Mouse (Mus musculus) urinary bladder, postnatal 36 days (tissue): ENCODE data around the gene Tpst2.
A peak's percentile ranks its signal among the peaks of the same experiment; 100 is the strongest.

Experiments used
- DNase-seq, 2 experiments: peaks; one replicate each; pipeline ENCODE4 v3.0.0; 2022; ENCODE audit warnings: low spot score in 2 of 2, mixed read lengths in 1 of 2

Tpst2 gene

DNA sequence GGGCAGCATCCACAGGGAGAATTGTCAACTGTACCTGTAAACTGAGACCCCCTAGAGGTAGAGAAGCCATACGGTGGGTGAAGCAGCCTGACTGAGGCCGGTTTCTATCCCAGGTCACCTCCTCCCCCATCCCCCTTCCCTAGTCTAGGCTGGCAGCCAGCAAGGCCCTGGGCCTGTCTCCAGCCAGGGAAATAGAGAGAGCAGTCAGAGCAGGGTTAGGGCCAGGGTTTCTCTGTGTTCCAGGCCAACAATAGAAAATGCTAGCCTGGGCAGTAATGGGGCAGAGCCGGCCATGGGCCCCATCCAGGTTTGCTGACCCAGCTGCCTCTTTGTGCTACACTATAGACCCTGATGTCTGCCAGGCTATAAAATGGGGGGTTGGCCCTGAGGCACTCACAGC, 21.1 kb upstream of the Tpst2 start, which contains the start of gene Crybb1:
TSS of gene Crybb1 (plus strand) at position 390 of the 400 bp plus-strand sequence.
- DNase-seq: peak in 1 of 2 experiments; percentile 62

DNA sequence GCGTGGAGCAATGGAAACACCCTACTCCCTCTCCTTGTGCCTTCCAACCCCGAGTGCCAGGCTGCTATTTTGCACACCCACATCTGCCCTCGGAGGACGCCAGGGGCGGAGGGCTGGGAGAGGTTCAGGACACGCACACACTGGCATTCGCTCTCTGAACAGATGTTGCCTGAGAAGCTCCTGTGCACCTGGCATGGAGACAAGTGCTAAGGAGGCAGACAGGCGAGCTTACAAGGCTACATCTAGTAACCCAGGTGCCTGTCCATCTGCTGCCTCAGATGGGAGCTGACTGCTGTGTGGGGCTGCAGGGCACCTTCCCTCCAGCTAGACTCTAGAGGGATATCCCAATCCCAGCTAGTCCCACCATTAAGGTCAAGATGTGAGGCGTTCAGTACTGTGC, 20.0 kb upstream of the Tpst2 start:
- DNase-seq: no peak

DNA sequence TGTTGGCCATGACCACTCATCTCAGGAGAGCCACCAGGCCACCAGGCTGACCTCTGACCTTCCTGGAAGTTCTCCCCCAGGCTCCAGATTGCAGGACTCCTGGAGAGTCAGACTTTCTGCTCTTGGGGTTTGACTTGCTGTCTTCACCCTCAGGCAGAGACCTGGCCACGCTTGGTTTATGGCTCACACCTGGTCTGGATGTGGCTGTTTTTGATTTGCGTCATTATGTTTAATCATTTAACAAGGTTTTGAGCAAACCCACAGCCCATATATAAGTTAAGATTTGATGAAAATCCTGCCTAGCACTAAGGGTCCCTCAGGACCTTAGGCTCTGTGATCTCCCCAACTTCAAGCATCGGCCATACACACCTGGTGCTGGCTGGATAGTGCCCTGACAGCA, 18.6 kb upstream of the Tpst2 start:
- no peak for DNase-seq

DNA sequence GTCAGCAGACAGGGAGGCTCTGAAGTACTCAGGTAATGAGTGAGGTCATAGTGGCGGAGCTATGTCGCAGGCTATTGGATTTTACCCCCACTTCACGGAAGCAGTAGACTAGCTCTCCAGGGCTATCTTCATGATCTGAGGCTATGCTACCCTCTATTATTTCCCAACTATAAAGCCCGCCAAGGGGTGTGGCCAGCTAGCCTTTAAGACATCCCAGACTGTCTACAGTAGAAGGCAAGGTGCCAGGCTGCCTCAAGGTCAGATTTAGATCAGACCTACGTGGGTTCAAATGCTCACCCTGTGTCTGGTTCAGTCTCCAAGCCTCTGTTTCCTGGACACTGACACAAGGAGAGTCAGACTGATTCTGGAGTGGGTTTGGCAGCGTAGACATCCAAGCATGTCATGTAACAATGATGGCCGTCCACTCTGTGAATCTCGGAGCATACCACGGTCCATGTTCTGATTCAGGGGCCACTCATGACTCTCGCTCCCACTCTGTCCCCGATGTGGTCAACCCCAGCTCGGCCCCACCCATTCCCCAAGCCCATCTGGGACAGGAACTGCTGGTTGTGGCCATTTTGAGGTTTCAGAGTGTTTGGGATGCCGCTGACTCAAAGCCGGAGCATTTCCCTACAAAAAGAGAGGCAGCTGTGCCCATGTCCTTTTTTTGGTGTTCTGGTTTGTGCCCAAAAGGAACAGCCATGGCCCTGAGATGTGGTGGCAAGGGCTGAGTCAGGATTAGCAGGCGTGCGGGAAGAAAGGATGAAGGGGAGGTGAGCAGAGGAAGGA, 16.4 kb upstream of the Tpst2 start:
- DNase-seq: no peak

DNA sequence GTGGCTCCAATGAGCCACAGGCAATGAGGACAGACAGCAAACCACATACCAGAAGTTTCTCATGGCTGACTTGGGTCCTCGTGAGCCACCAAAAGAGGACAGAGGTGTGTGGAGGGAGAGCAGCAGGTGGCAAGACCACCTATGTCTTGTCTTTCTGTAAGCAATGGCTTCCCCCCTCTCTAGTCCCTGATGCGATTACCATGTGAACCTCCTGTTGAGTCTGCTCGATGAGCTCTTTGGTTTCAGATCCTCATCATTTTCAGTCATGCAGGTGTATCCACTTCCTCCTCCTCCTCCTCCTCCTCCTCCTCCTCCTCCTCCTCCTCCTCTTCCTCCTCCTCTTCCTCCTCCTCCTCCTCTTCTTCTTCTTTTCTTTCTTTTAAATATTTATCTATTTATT, 15.7 kb upstream of the Tpst2 start:
- no peak for DNase-seq

DNA sequence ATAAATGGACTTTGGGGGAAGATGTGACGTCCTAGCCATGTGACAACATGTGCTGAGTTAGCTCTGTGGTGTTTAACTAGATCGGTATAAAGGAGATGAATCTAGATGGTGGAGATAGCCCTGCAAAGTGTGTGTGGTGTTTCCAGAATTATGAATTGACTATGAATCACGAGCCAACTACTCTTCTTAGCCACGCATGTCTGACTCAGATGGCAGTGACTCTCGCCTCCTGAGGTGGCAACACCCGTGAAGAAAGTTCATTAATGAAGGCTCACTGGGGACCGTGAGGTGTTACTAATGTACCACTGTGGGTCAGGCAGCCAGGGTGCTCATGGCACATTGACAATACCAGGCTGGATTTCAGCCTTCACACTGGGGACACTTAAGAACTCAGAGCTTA, 12.4 kb upstream of the Tpst2 start:
- no peak for DNase-seq

DNA sequence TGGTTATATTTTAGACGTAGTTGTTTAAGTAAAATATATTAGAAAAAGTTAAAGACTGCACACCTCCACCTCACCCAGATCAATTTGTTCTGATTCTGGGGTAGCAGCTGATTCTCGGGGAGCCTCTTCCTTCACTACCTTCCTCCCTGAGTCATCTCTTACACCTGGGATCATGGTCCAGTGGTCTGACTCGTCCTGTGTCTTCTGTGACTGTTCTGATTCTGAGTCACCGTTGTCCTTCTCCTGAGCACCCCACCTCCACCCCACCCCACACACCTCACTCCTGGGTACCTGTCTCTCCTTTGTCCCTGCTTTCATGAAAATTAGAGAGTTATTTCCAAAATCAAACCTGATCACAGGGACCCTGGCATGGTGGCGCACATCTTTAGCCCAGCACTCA, 11.4 kb upstream of the Tpst2 start:
- DNase-seq: no peak

DNA sequence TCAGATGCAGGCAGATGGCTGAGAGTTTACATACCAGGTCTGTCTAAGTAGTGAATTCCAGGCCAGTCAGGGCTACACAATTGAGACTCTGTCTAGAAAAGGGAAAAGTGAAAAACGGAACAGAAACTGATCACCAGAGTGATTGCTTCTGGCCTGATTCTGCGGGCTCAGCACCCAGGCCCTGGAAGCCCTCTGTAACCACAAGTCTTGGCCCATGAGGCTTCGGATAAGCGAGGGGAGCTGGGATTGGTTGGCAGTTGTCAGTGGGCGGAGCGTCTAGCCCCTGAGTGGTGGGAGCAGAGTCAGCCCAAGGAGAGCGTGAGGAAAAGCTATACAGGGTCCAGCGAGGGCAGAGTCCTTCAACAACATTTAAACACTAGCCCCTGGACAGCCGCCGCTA, 11.0 kb upstream of the Tpst2 start:
- no peak for DNase-seq

DNA sequence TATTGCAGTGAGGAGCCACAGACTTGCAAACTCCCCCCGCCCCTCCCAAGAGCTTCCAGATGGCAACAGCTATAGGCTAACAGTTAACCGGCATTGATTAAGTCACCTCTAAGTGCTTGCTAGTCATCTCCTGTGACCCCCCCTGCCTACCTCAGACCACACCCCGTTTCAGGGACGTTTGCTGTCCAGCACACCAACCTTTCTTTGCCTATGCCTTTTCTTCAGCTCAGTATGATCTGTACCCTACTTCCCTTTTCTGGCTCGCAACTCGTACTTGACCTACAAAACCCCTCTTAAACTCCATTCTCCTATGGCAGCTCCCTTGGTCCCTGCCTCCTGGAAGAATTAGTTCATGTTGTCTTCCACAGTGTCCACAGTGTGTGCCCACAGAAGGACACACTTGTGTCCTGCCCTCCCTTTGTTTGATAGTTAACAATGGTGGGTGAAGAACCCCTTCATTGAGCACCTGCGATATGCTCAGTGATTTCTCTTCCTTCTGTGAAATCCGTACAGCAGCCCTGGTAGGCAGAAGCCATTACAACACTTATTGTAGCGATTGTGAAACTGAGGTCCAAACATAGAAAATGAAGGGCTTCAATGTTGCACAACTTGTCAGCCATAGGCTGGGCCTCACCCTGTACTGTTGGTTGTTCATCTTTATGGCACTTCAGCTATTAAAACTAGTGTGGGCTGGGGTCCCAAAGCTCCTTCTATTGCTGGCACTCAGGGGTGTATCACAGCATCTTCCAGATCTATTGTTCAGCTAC, 10.3 kb upstream of the Tpst2 start:
- no peak for DNase-seq

DNA sequence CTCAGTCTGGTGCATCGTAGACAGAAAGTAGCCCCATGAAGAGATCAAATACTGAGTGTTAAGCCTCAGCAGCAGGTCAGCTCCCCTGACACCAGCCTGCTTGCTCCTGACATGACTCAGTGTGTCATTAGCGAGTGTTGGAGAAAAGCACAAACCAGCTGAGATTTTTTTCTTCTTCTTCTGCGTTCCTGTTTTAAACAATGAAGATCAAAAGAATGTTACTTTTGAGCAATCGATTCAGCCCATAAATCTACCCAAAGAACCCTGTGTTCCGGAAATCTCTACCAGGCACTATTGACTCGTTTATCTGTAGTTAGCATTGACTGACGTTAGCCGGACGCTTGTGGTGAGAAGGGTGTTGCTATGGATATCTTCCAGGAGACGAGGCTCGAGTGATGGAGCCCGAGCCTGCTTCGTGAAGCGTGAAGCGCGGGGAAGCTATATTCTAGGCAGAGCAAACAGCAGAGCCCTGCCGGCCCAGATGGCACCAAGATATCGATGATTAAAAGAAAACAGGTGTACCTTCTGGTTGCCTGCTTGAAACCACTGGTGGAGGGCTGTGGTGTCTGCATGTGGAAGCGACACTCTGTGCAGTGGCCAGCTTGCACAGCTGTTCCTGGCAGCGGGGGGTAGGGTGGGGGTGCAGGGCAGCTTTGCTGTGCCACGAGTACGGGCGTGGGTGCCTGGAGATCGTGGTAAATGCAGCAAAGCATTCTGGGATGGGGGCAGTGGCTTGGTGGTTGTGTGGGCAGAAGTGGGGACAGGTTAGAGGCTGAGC, 5.5 kb upstream of the Tpst2 start:
- no peak for DNase-seq

DNA sequence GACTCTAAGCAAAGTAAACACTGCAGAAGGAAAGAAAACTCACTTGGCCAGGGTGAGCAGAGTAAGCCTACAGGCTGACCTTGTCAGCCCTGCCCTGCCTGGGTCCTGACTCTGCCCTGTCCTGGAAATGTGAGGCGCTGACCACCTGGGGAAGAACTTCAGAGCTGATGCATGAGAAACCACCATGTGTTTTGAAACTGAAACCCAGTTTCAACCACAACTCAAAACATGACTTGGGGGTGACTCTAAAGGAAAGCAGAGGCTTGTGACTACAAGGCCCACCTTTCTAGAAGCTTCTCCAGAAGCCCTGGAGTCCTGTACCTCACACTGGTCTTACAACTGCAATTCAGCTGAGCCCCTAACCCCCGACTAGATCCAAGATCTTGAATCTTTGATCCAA, 3.6 kb upstream of the Tpst2 start:
- no peak for DNase-seq

DNA sequence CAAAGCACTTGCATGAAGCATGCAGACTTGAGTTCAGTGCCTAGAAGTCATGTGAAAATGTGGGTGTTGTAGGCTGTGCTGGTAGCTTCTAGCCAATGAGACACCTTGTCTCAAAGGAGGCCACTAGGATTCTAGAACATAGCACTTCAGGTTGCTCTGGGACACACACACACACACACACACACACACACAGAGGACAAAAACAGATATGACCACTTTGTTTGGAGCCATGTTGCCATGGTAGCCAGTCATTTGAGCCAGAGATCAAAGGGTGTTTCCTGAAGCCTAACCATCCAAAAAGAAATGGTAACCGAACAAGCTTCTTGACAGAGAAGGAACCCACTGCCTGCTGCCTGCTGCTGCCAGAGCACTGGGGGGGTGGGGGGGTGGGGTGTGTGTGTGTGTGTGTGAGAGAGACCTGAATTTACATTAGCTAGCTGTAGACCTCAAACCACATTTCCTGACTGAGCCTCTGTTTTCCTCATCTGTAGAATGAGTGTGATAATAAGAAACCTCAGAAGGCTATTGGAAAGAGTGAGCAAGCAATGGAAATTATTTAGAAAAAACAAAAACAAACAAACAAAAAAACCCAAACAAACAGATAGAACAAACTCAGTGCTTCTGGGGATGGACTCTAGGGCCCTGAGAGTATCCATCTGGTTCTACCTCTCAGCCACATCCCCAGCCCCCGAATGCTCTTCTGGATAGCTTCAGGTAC, 2.6 kb upstream of the Tpst2 start:
- DNase-seq: no peak

DNA sequence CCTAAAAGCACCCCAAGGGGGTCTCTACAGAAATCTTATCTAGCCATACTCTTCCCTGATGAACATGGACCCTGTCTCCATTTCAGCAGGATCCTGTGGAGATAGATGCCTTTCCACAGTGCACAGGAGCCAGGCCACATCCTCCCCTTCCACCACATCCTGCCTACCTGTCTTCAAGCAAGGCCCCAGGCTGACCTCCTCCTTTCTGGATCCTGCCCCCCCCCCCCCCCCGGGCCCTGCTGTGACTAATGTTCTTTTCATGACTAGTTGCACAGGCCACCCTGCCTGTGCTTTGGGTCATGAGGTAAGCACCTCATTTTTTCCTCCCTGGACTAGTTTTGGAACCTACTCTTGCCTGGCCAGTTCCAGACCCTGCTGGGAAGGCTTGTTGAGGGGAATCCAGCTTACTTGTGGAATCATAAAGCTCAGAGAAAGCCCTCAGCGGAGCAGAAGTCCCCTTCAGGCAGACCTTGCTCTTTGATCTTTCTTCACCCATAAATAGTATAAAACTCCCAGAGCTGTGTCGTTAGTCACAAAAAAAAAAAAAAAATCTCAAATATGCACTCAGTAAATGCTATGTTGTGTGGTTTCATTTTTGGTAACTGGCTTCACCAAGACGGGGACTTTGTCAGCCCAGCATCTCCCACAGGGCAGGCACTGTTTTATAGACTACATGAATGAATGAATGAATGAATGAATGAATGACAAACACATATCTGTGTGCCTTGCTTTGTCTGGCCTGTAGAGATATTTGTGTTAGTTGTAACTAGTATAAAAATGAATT, 1.3 kb upstream of the Tpst2 start:
- DNase-seq: no peak

DNA sequence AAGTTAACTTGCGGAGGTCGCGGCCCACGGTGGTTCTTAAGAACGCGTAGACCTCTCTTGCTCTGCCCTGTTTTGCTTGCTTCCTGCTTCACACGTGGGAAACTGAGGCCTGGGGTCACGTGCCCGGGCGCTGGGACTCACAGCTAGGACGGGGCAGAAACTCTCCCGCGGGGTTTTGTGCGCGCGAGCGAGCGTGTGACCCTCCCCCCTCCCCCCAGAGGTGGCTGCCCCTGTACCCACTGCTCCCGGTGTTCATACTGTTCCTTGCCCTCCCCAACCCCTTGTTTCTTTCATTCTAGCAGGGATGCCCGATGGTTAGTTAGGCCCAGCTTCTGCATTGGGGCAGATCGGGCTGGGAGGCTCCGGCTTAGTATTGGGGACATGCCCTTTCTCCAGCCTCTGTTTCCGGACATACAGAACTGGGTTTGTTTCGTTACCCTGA, 437 bp downstream of the Tpst2 start:
- DNase-seq: peak in 1 of 2 experiments; percentile 18

DNA sequence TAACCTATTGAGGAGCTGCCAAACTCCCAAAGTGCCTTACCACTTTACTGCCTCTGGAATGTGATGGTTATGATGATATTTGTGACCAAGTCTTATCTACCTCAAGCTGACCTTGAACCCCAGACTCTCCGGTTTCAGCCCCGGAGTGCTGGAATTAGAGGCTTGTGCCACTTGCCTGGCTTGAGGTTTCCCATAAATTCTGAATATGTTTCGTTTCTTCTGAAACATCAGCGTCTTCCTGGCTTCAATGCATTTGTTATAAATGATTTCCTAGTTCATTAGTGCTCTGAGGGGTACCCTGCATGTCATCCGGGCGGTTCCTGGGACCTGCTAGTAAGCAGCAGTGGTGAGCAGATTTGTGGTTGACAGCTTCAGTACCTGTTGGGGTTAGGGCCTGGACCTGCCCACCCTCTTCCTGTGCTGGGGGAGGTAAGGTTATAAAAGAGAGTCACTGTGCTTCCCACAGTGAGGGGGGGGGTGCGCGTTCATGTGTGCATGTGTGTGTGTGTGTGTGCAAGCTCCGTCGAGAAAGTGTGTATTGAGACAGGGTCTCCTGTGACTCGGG, 1.5 kb downstream of the Tpst2 start:
- no peak for DNase-seq

DNA sequence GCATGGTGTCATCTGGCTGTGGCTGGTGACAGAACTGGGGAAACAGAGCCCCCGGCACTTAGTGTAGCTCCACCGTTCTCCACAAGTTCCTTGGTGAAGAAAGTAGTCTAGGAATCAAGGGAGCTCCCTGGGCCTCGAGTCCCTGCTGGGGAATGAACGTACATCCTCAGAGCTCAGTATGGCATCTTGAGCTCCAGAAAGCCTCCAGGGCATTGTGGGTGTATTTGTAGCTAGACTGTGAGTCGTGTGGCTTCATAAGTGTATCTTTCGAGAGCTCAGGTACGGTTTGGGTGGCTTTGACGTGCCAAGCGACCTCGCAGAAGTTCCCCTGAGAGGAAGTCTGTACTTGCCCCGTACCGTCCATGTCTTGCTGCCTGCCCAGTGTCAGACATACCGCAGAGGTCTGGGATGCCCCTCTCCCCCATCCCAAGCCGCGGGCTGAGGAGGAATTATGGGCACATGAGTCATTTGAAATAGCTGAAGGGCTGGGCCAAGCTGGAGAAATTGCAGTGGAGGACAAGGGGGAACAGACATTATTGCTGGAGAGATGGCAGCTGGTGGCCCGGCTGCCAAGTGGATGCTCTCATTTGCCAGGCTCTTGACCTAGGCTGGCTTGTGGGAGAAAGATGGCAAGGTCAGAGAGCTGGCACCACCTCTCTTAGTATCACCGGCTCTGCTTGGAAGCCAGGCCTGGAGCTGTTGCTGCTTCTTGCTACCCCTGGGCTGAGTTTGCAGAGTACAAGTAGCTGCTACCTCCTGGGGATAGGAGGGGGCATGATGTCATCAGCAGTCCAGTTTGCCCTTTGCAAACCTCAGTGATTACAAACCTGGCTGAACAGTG, 2.9 kb downstream of the Tpst2 start:
- DNase-seq: peak in 1 of 2 experiments; percentile 50

DNA sequence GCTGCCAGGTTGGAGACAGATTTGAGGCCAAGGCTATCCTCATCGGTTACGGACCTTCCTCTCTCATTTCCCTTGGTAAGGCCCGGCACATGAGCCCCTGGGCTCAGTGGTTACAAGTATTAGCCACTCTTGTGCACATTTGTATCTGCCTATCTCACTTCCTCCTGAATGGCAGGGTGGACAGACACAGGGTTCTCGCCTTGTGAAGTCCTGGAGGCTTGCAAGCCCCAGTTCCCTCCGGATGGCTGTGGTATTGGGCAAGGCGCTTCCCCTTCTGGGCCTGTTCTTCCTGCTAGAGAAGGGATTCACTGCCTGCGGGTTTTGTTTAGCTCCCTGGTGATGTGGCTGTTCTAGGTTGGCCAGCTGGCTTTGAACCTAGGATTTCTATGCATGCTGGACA, 3.7 kb downstream of the Tpst2 start:
- peak in 1 of 2 experiments; percentile 33 for DNase-seq

DNA sequence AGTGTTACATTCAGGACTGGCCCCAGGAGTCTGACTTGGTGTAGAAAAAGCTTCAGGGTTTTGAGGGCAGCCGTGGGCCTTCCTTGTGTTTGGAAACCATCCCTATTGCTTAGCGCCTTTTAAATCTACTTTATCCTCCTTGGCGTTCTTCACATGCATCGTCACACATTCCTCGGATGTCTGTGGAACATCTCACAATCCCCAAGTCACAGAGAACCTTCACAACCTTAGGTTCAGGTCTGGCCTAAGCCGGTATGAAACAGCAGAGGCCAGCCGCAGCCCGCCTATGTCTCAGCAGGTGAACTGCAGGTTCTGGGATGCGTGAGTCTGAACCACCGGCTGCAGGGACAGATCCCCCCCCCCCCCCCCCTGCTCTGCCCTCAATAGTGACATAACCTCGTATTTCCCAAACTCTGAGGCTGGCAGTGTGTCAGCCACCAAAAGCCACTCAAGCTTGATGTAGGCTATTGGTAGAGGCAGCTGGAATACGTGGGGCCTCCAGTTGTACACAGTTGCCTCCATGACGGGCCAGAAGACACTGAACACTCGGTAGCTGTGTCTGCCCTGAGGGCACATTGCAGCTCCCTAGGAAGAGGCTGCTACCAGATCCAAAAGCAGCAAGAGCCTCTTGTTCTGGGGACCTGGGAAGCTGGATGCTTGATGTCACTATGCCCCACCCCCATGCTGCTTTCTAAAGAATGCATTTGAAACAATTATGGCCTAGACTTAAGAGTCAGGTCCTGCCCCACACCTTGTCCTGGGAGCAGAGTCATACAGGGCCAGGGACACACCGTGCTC, 4.6 kb downstream of the Tpst2 start:
- DNase-seq: no peak

DNA sequence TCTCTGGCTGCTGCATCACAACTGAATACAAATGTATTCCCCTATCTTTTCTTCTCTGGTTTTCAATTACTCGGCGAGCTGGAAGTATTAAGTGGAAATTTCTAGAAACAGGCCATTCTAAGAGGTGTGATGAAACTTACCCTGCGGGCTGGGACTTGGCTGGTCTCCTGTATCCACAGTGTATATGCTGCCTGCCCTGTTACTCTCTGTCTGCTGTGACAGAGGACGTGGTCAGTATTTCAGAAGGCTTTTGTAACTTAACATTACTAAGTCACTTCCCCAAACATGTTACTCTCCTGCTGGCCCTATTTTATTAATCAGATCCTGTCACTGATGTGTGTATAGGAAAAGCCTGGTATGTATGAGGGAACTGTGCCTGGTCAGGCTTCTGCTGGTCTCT, 5.2 kb downstream of the Tpst2 start:
- DNase-seq: no peak
